Mouse (Mus musculus) lung, embryonic 14.5 days (tissue): Measurements from ENCODE around the gene Ddx17. TPM values are rescaled to one million over a fixed set of nuclear protein-coding genes. Genes with fewer than 3 reads are reported as not detected.

Source experiments
- ATAC-seq: fragments of 200-750 bp; cut with Nextera tagmentation; 2 replicates; pipeline ENCODE4 v1.8.0; 2017; ENCODE audit warnings: mild to moderate bottlenecking, moderate TSS enrichment, moderate library complexity; ENCODE audit not compliant: insufficient read depth
- DNase-seq: peaks from one replicate; pipeline ENCODE4 v3.0.0-alpha.2; 2015
- H3K27ac ChIP-seq: fragments of 300-500 bp; sonication (generic); 2 replicates; pipeline ENCODE4 v1.5.1; 2014; ENCODE audit warnings: low read depth, mild to moderate bottlenecking, moderate library complexity
- H3K27me3 ChIP-seq: fragments of 300-500 bp; sonication (generic); 2 replicates; pipeline ENCODE4 v1.6.1; 2014; ENCODE audit warnings: low read length, control low read depth; ENCODE audit not compliant: insufficient read depth
- H3K36me3 ChIP-seq: fragments of 300-500 bp; sonication (generic); 2 replicates; pipeline ENCODE4 v1.6.1; 2014; ENCODE audit warnings: control low read depth; ENCODE audit not compliant: insufficient read depth
- H3K4me1 ChIP-seq: fragments of 300-500 bp; sonication (generic); 2 replicates; pipeline ENCODE4 v1.6.1; 2014; ENCODE audit warnings: antibody characterized with exemption, control low read depth; ENCODE audit not compliant: insufficient read depth
- H3K4me2 ChIP-seq: fragments of 300-500 bp; sonication (generic); 2 replicates; pipeline ENCODE4 v1.6.1; 2014; ENCODE audit warnings: mild to moderate bottlenecking
- H3K4me3 ChIP-seq: fragments of 300-500 bp; sonication (generic); 2 replicates; pipeline ENCODE4 v1.5.1; 2014; ENCODE audit warnings: low read depth, low read length
- H3K9ac ChIP-seq: fragments of 300-500 bp; sonication (generic); 2 replicates; pipeline ENCODE4 v1.6.1; 2014
- H3K9me3 ChIP-seq: fragments of 300-500 bp; sonication (generic); 2 replicates; pipeline ENCODE4 v1.6.1; 2016; ENCODE audit warnings: low read depth, low read length, control low read depth
- CTCF ChIP-seq: IDR thresholded peaks from 2 replicates; pipeline ENCODE4 v1.5.1; 2016; ENCODE audit warnings: antibody characterized with exemption, low read depth
- WGBS: fragments of 180-500 bp; shearing (Covaris S2); extraction: QIAGEN DNeasy Blood & Tissue Kit; methylation state at CpG from one replicate; pipeline ENCODE4 v1.1.7; 2014; 5-methylcytosine and 5-hydroxymethylcytosine counted together
- polyA plus RNA-seq: library from polyadenylated mRNA; unstranded; fragments of >200 nt; fragmentation: Nextera tagmentation; extraction: Ambion mirVana; gene quantifications from 2 replicates; pipeline ENCODE4 v1.2.1, GENCODE M21; 2014

Gene Ddx17
- polyA plus RNA-seq, 1 experiment from 2014 or later, result 83.8 TPM

- no peak for ATAC-seq
- Histone ChIP-seq H3K4me1 (no peaks in the 10 kb centered on the region), H3K9me3 (no peaks in the 10 kb centered on the region), H3K27me3 (no peaks in the 10 kb centered on the region), H3K4me3 (no peak overlapping the region), H3K4me2 (no peak overlapping the region), H3K36me3 (no peaks in the 10 kb centered on the region), H3K27ac (no peak overlapping the region), H3K9ac (no peak overlapping the region)
- DNase-seq, result no peak
- no peak for TF ChIP-seq CTCF
- WGBS, result 24% methylated on average over 3 of the region's 3 CpGs
These were observed 13.1 kb upstream of the Ddx17 start for GRCm38 (mm10) chr15:79559649-79560048.

DNA sequence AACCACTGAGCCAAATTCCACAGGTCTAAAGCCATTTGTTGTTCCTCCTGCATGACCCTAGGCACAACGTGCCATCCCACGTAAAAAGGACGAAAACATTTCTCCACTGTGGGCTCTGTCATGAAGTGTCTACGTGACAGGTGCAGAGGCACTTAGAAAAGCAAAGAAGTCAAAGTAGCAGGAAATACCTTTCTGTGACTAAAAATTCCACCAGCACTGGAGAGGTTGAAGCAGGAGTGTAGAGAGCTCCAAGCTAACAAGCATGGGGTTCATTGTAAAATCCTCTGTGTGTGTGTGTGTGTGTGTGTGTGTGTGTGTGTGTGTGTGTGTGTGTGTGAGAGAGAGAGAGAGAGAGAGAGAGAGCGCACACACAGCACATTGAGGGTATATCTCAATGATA, 6.0 kb upstream of the Ddx17 start:
- no peak overlapping the region for H3K4me3 ChIP-seq
- H3K9me3 ChIP-seq, result no peaks in the 10 kb centered on the region; the same call in 1 of the 2 replicates
- H3K4me2 ChIP-seq, result no peak overlapping the region
- no peak overlapping the region for H3K9ac ChIP-seq
- no peaks in the 10 kb centered on the region for H3K36me3 ChIP-seq
- H3K27me3 ChIP-seq, result peaks cover 3% of the 10 kb centered on the region; the same call in 1 of the 2 replicates
- ATAC-seq (no peak), DNase-seq (no peak)
- H3K27ac ChIP-seq, result 0 out of 2 replicates have a peak overlapping the region, but pooled peaks have one; percentile 36
- WGBS, result 46% methylated on average over 5 of the region's 5 CpGs
- H3K4me1 ChIP-seq, result no peaks in the 10 kb centered on the region
- TF ChIP-seq CTCF, result no peak

GRCm38 (mm10) chr15:79548226-79548625, 1.7 kb upstream of the Ddx17 start:
- H3K9me3 ChIP-seq, result no peaks in the 10 kb centered on the region; the same call in 1 of the 2 replicates
- TF ChIP-seq CTCF, result no peak
- H3K4me1 ChIP-seq, result peaks cover 15% of the 10 kb centered on the region; the same call in 1 of the 2 replicates
- no peak overlapping the region for H3K4me2 ChIP-seq
- H3K27ac ChIP-seq, result no peak overlapping the region
- H3K4me3 ChIP-seq, result no peak overlapping the region
- H3K9ac ChIP-seq, result no peak overlapping the region
- peaks cover 3% of the 10 kb centered on the region; the same call in 1 of the 2 replicates for H3K27me3 ChIP-seq
- ATAC-seq, result no peak
- WGBS, result 96% methylated on average over 2 of the region's 2 CpGs
- peaks cover 17% of the 10 kb centered on the region for H3K36me3 ChIP-seq
- no peak for DNase-seq

DNA sequence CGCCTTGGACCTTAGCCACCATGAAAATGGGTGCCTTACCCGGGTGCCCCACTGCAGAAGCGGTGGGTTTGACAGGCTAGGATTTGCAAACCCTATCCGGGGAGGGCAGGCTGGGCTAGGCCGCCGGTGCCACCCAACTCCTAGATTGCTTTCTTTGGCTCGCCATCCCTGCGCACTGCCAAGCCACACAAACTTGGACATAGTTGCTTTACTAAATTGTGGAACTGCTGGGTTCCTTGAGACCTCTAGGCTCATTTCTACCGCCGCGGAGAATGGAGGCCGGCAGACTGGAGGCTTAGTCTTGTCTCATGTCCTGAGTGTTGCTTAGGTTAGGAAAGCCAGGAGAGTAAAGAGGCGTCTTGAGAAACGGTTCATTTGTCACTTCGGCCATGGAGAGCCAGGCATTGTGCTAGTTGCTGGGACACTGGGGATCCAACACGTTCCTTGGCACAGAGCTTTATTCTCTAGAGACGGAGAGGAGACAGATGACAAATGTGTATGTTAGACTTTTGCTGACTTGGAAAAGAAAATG, 814 bp upstream of the Ddx17 start:
- H3K9me3 ChIP-seq, result no peaks in the 10 kb centered on the region; the same call in 1 of the 2 replicates
- H3K9ac ChIP-seq, result peak overlapping the region; percentile 99
- no peak for DNase-seq
- peaks cover 3% of the 10 kb centered on the region; the same call in 1 of the 2 replicates for H3K27me3 ChIP-seq
- peak overlapping the region; percentile 66 for H3K4me2 ChIP-seq
- peak overlapping the region; percentile 98 for H3K27ac ChIP-seq
- TF ChIP-seq CTCF, result no peak
- ATAC-seq, result no peak; the same call in 1 of the 2 replicates
- H3K4me1 ChIP-seq, result peaks cover 15% of the 10 kb centered on the region; the same call in 1 of the 2 replicates
- H3K4me3 ChIP-seq, result peak overlapping the region; percentile 96
- H3K36me3 ChIP-seq, result peaks cover 25% of the 10 kb centered on the region
- 74% methylated on average over 17 of the region's 17 CpGs for WGBS

- under 1% methylated on average over 52 of the region's 52 CpGs for WGBS
- peaks cover 38% of the 10 kb centered on the region for H3K36me3 ChIP-seq
- peak overlapping the region; percentile 66 for H3K4me2 ChIP-seq
- no peaks in the 10 kb centered on the region; the same call in 1 of the 2 replicates for H3K9me3 ChIP-seq
- peaks cover 15% of the 10 kb centered on the region; the same call in 1 of the 2 replicates for H3K4me1 ChIP-seq
- DNase-seq (peak; percentile 78), ATAC-seq (peak; percentile 74)
- peak overlapping the region; percentile 96 for H3K4me3 ChIP-seq
- peak overlapping the region; percentile 98 for H3K27ac ChIP-seq
- peak overlapping the region; percentile 99 for H3K9ac ChIP-seq
- TF ChIP-seq CTCF, result no peak
- H3K27me3 ChIP-seq, result peaks cover 3% of the 10 kb centered on the region; the same call in 1 of the 2 replicates
These were observed 581 bp downstream of the Ddx17 start for GRCm38 (mm10) chr15:79545921-79546399.

- peak overlapping the region; percentile 99 for H3K9ac ChIP-seq
These were observed 1.0 kb downstream of the Ddx17 start for GRCm38 (mm10) chr15:79545496-79545895.

DNA sequence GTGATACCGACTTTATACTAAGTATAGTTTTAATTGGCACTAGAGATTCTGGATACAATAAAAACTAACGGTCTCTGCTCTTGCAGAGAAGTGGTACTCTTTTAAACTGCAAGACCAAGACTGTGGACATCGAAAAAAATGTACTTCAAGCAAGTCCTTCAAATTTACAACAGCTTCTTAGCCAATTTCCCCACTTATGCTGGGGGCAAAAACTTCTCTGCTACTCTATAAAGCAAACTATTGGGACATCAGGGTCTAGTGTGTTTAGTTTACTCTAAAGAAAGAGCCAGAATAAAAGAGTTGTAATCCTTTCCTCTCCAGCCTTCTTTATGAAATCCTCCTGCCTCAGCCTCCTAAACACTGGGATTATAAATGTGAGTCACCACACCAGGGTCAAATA, 2.6 kb downstream of the Ddx17 start:
- Histone ChIP-seq H3K9me3 (no peaks in the 10 kb centered on the region; the same call in 1 of the 2 replicates), H3K36me3 (peaks cover 58% of the 10 kb centered on the region), H3K27ac (no peak overlapping the region), H3K4me2 (peak overlapping the region; percentile 66), H3K27me3 (no peaks in the 10 kb centered on the region), H3K4me3 (peak overlapping the region; percentile 96), H3K9ac (no peak overlapping the region), H3K4me1 (peaks cover 15% of the 10 kb centered on the region; the same call in 1 of the 2 replicates)
- WGBS, result 87% methylated on average over 3 of the region's 3 CpGs
- no peak for DNase-seq
- no peak for TF ChIP-seq CTCF
- ATAC-seq, result no peak

More at GRCm38 (mm10) chr15:79545496-79545895, 1.0 kb downstream of the Ddx17 start:
- peak overlapping the region; percentile 66 for H3K4me2 ChIP-seq
- peak overlapping the region; percentile 96 for H3K4me3 ChIP-seq
- H3K4me1 ChIP-seq, result peaks cover 15% of the 10 kb centered on the region; the same call in 1 of the 2 replicates
- peak overlapping the region; percentile 98 for H3K27ac ChIP-seq
- no peak for ATAC-seq
- H3K36me3 ChIP-seq, result peaks cover 43% of the 10 kb centered on the region
- WGBS, result 3% methylated on average over 3 of the region's 3 CpGs
- peaks cover 3% of the 10 kb centered on the region; the same call in 1 of the 2 replicates for H3K27me3 ChIP-seq
- no peak for TF ChIP-seq CTCF
- H3K9me3 ChIP-seq, result no peaks in the 10 kb centered on the region; the same call in 1 of the 2 replicates
- DNase-seq, result no peak
